Mouse (Mus musculus): Measurements from ENCODE around the gene Cxcl10.

GRCm38 (mm10) chr5:92384855-92385254 is 36.2 kb upstream of the Cxcl10 start:
- TF ChIP-seq SRF (IDR thresholded peaks at IDR 0.05; ENCODE audit: control insufficient read depth, insufficient read length, low read depth) (no peak), POLR2A (IDR thresholded peaks at IDR 0.05; ENCODE audit: insufficient read length, low read depth) (no peak), E2F4 (IDR thresholded peaks at IDR 0.05; ENCODE audit: insufficient read depth) (no peak), CEBPB (IDR thresholded peaks at IDR 0.05; ENCODE audit: insufficient read depth, poor library complexity, severe bottlenecking) (no peak), REST (IDR thresholded peaks at IDR 0.05; ENCODE audit: insufficient read depth, insufficient read length) (no peak), USF1 (IDR thresholded peaks at IDR 0.05; ENCODE audit: low read depth) (no peak), TCF12 (IDR thresholded peaks at IDR 0.05; ENCODE audit: insufficient read depth, poor library complexity, severe bottlenecking) (no peak), MYOD1 (IDR thresholded peaks at IDR 0.05; ENCODE audit: control insufficient read depth in 1 of 3, insufficient read length in 2 of 3, low read depth in 2 of 3) (no peak)

Data from myocyte (in vitro differentiated cells).